Mouse (Mus musculus) brain, embryonic 14.5 days (tissue): ENCODE measurements around the gene Tuba1c.

ENCODE experiments used
- CTCF ChIP-seq: fragments of 200-500 bp; IDR thresholded peaks from 2 replicates; pipeline ENCODE4 v1.5.1; 2012; ENCODE audit warnings: inconsistent platforms, mild to moderate bottlenecking, moderate library complexity, borderline replicate concordance; ENCODE audit not compliant: insufficient read depth, insufficient read length; ENCODE audit errors: extremely low read depth
- POLR2A ChIP-seq: fragments of 200-500 bp; IDR thresholded peaks from 2 replicates; pipeline ENCODE4 v1.6.1; 2012; ENCODE audit warnings: mild to moderate bottlenecking, inconsistent platforms, borderline replicate concordance; ENCODE audit not compliant: poor library complexity, insufficient read depth, insufficient read length, severe bottlenecking; ENCODE audit errors: extremely low read depth

GRCm38 (mm10) chr15:99029619-99030584 is at the start of gene Tuba1c:
- TF ChIP-seq CTCF (no peak), POLR2A (peak; percentile 36; the same call in 1 of the 2 replicates)
